Comparison of ENCODE assay signal across 8 mouse cellular contexts in the genomic region with DNA sequence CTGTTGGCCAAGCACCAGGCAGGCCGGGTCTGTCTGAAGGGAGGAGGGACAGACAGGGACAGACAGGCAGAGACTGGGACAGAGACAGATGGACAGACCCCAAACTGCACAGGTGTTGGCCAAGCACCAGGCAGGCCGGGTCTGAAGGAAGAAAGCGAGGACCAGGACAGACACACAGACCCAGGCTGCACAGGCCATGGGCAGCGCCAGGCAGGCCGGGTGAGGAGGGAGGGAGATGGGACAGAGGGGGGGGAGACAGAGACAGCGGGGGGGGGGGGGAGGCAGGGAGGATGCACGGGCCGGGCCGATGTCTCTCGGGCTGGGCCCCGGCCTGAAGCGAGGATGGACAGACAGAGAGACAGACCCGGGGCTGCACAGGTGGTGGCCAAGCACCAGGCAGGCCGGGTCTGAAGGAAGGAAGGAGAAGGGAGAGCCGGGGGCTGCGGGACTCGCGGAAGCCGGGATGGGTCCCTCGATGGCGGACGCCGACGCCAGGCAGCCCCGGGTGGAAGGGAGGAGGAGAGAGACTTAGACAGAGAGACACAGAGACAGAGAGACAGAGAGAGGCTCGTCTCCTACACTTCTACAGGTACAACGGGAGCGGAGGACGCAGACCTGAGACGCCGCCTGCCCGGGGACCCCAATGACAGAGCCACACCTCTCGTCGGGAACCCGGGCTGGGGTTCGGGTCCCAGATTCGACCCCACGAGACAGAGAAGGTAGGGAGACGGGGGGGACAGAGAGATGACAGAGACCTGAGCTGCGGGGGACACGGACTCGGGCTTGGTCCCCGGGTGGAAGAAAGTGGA. TPM values are rescaled to one million over a fixed set of nuclear protein-coding genes. Genes with fewer than 3 reads are reported as not detected.
DNase-seq lines count a peak whose midpoint lies in the region.
"Not testable (repeated sequence)": the region's sequence is repeated elsewhere in the genome, so short reads cannot be mapped to it uniquely, and the experiment has no call there.

No protein-coding gene starts in this region.

- DNase-seq in R1 (ENCODE audit: low read depth, low spot score), result peak; percentile 90
- peak; percentile 60 to 81 for DNase-seq in cerebellum, postnatal 4 days (ENCODE audit: low spot score in 2 of 2)
- peak; percentile 34 for DNase-seq in gastrocnemius, postnatal 10 days
- DNase-seq in induced T-regulatory cell, adult 2 months (ENCODE audit: low read depth), result peak; percentile 51
- DNase-seq in left cerebral cortex, postnatal 25 days (ENCODE audit: low spot score in 2 of 2), result peak; percentile 60 to 67
- DNase-seq in mesoderm, embryonic 11.5 days (ENCODE audit: low read depth, low spot score), result peak; percentile 88
- DNase-seq in right cerebral cortex, postnatal 25 days, result peak; percentile 63
- peak; percentile 55 for DNase-seq in urinary bladder, postnatal 25 days (ENCODE audit: low spot score)

- intact Hi-C loops in left cerebral cortex, postnatal 25 days (cut with DNase I), result not testable (repeated sequence)

RNA-seq across cellular contexts. Expression of gene Gm21860, which starts 13.0 kb away (rescaled TPM):
- total RNA-seq in gastrocnemius, postnatal 10 days (2021), result not detected
- not detected for total RNA-seq in left cerebral cortex, postnatal 25 days (2021)

RNA-seq across cellular contexts. Expression of gene Gm47283, which starts 42.9 kb away (rescaled TPM):
- total RNA-seq in gastrocnemius, postnatal 10 days (2021), result not detected
- not detected for total RNA-seq in left cerebral cortex, postnatal 25 days (2021)

Comparison
In these comparisons a context has a peak if more than half of its experiments do, and no peak if none do; other contexts are left out.
1. Peak in every context shown above with its lines: DNase-seq.
2. DNase-seq: peak in every context shown above with its lines; median percentile 90 in R1; 88 in mesoderm, embryonic 11.5 days; 70 in cerebellum, postnatal 4 days; 64 in left cerebral cortex, postnatal 25 days; 63 in right cerebral cortex, postnatal 25 days; 55 in urinary bladder, postnatal 25 days; 51 in induced T-regulatory cell, adult 2 months; 34 in gastrocnemius, postnatal 10 days.